Mouse (Mus musculus): ENCODE measurements around the gene Gm28576. TPM values are rescaled to one million over a fixed set of nuclear protein-coding genes. Genes with fewer than 3 reads are reported as not detected.

Gene Gm28576
- not detected for polyA plus RNA-seq (2014; fragmentation: Illumina TruSeq; extraction: RNeasy Lipid Tissue Mini Kit (QIAGEN cat#74804); ENCODE audit: low read depth, low replicate concordance)

GRCm38 (mm10) chrY:7722641-7723040 lies at the start of gene Gm28576:
Gene Gm28576 (plus strand): TSS chrY:7722941.

Other genes with a start within 250 kb of the Gm28576 start
- gene Gm20826, start 84.5 kb upstream of the Gm28576 start, polyA plus RNA-seq (2014; fragmentation: Illumina TruSeq; extraction: RNeasy Lipid Tissue Mini Kit (QIAGEN cat#74804); ENCODE audit: low read depth, low replicate concordance): not detected